Mouse (Mus musculus) midbrain, embryonic 15.5 days (tissue): ENCODE measurements at regions not wholly inside any gene's neighbourhood (a gene's known extent, or its start where the extent isn't known, plus 50 kb on each side); places are given as distances from the start of the nearest gene placed in this dataset.
"Not testable (repeated sequence)": the region's sequence is repeated elsewhere in the genome, so short reads cannot be mapped to it uniquely, and the experiment has no call there.

Experiments
- ATAC-seq: fragments of 200-750 bp; cut with Nextera tagmentation; replicated peaks from 2 replicates; pipeline ENCODE4 v1.8.0; 2017; ENCODE audit warnings: moderate TSS enrichment
- H3K27ac ChIP-seq: fragments of 300-500 bp; sonication (generic); 2 replicates; pipeline ENCODE4 v1.5.1; 2015; ENCODE audit warnings: mild to moderate bottlenecking, inconsistent platforms
- H3K27me3 ChIP-seq: fragments of 300-500 bp; sonication (generic); replicated peaks from 2 replicates; pipeline ENCODE4 v1.6.1; 2015; ENCODE audit warnings: inconsistent platforms
- H3K36me3 ChIP-seq: fragments of 300-500 bp; sonication (generic); replicated peaks from 2 replicates; pipeline ENCODE4 v1.6.1; 2015; ENCODE audit warnings: inconsistent platforms
- H3K4me1 ChIP-seq: fragments of 300-500 bp; sonication (generic); 2 replicates; pipeline ENCODE4 v1.6.1; 2015; ENCODE audit warnings: inconsistent platforms
- H3K4me2 ChIP-seq: fragments of 300-500 bp; sonication (generic); 2 replicates; pipeline ENCODE4 v1.6.1; 2015; ENCODE audit warnings: inconsistent platforms, mild to moderate bottlenecking, moderate library complexity
- H3K4me3 ChIP-seq: fragments of 300-500 bp; sonication (generic); 2 replicates; pipeline ENCODE4 v1.5.1; 2015; ENCODE audit warnings: mild to moderate bottlenecking, inconsistent platforms
- H3K9ac ChIP-seq: fragments of 300-500 bp; sonication (generic); 2 replicates; pipeline ENCODE4 v1.6.1; 2015; ENCODE audit warnings: mild to moderate bottlenecking, inconsistent platforms
- H3K9me3 ChIP-seq: fragments of 300-500 bp; sonication (generic); 2 replicates; pipeline ENCODE4 v1.6.1; 2016; ENCODE audit warnings: inconsistent platforms
- WGBS: fragments of 180-500 bp; shearing (Covaris S2); methylation state at CpG from one replicate; pipeline ENCODE4 v1.1.7; 2015; ENCODE audit warnings: mixed read lengths; 5-methylcytosine and 5-hydroxymethylcytosine counted together

DNA sequence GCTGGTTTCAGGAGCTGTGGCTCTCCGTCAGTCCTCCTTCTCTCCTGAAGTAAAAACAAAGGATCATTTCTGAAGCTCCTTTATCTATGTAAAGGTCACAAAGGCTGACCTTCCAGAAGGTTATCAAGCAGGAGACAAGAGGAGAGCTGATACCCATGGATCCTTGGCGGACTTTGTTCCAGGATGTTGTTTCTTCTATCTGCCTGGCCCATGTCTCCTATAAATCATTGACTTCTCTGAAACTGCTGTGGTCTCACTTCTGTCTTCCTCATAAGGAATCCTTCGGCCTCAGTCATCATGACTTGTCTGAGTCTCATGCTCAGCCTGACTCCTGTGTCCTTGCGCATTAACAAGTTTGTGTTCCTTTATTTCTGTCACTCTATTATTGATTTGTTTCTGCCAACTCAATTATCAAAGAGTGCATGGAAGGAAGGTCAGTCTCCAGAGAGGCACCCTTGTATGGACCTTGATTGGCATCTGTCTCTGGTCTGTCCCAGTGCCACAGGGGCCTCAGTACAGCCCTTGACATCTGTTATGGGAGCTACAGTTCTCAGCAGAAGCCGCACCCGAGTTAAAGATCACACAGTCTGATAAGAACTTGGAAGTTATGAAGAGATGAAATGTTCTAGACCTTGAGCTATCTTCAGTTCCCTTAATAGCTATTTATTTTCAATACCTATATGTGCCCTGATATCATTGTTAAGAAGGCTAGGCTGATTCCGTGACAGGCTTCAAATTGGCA lies 53.2 kb upstream of the Dazl start:
- Histone ChIP-seq H3K4me3 (no peak overlapping the region), H3K4me2 (no peak overlapping the region), H3K27me3 (no peaks in the 10 kb centered on the region), H3K9ac (no peak overlapping the region), H3K4me1 (peaks cover 5% of the 10 kb centered on the region; the same call in 1 of the 2 replicates), H3K9me3 (no peaks in the 10 kb centered on the region), H3K36me3 (no peaks in the 10 kb centered on the region), H3K27ac (no peak overlapping the region)
- WGBS = 91% methylated on average over 7 of the region's 7 CpGs
- ATAC-seq = no peak

DNA sequence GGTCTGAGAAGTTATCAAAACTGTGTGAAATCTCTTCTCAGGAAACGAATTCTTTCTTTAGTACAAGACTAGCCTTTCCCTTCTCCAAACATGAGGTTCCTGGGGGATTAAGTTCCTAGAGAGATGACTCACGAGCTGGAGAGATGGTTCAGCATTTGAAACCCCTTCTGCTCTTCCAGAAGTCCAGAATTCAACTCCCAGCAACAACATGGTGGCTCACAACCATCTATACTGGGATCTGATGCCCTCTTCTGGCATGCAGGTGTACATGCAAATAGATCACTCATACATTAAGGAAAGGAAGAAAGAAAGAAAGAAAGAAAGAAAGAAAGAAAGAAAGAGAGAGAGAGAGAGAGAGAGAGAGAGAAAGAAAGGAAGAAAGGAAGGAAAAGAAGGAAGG lies 60.4 kb upstream of the Dazl start:
- WGBS = 63% methylated on average over 2 of the region's 2 CpGs
- H3K9ac ChIP-seq, H3K9me3 ChIP-seq, H3K36me3 ChIP-seq, H3K4me1 ChIP-seq, H3K4me2 ChIP-seq, H3K27me3 ChIP-seq, H3K4me3 ChIP-seq, ATAC-seq, H3K27ac ChIP-seq: not testable (repeated sequence)

DNA sequence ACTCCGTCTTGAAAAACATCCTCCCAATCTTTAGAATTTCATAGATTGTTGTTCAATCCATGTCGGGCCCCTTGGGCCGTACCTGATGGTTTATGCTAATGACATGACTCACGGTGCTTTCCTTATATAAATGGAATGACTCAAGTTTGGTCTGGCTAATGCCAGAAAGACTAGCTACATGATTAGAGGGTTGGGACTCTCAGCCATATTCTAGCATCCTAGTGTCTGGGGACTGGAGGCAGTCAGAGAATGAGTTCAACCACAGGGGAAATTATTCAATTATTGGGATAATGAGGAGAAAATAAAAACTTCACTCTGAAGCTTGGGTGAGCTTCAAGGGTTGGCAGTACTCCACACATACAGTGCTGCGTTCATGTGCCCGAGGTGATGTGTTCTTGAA lies 60.9 kb upstream of the Dazl start:
- Histone ChIP-seq H3K4me3 (no peak overlapping the region), H3K9ac (no peak overlapping the region), H3K27ac (no peak overlapping the region), H3K9me3 (no peaks in the 10 kb centered on the region), H3K36me3 (no peaks in the 10 kb centered on the region), H3K4me2 (no peak overlapping the region), H3K4me1 (no peaks in the 10 kb centered on the region), H3K27me3 (no peaks in the 10 kb centered on the region)
- ATAC-seq = no peak
- 91% methylated on average over 6 of the region's 6 CpGs for WGBS

DNA sequence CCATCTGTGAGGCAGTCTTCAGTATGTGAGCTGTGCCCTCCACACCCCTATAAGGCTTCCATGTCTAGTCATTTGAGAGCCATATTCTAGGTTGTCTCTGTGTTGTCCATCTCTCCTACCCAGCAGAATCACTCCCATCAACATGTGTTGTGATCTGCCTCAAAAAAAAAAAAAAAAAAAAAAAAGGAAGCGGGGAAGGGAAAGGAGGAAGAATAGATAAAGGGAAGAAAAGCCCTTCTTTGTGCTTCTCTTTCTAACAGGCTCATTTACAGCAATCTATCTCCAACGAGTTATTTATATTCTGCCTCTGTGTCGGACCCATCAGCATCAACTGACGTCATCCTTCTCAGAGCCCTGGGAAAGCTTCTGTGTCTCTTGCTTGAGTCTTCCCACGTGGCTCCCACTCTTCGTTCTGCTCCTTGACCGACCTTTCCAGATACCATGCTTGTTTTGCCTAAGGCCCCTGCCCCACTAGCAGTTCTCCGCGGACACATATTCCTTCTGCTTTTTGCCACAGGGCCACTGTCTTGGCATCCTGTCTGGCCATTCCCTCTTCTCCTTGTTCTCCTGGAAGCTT lies 68.3 kb upstream of the Dazl start:
- no peaks in the 10 kb centered on the region for H3K4me1 ChIP-seq
- H3K36me3 ChIP-seq = no peaks in the 10 kb centered on the region
- no peak for ATAC-seq
- H3K9ac ChIP-seq = no peak overlapping the region
- H3K27ac ChIP-seq = no peak overlapping the region
- no peaks in the 10 kb centered on the region for H3K27me3 ChIP-seq
- no peak overlapping the region for H3K4me2 ChIP-seq
- WGBS = 77% methylated on average over 9 of the region's 9 CpGs
- H3K4me3 ChIP-seq = no peak overlapping the region
- no peaks in the 10 kb centered on the region for H3K9me3 ChIP-seq

DNA sequence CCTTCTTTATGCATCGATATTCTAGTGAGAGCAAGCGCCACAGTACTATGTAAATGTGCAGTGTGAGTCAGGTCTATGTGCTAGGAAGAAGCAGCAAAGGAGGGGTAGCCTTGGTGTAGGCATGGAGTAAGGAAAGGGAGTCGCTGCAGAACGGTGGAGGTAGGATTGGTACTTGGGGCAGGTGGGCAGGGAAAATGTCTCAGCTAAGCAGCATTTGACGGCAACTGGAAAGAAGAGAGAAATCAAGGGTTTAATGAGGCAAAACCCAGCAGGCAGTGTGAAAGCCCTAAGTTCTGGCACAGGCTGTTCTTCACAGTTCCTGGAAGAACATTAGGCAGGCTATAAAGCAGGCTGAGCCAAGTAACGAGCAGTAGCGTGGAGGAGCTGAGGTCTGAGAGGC lies 72.0 kb upstream of the Dazl start:
- WGBS = 87% methylated on average over 7 of the region's 7 CpGs
- no peak for ATAC-seq
- H3K4me2 ChIP-seq = no peak overlapping the region
- no peak overlapping the region for H3K4me3 ChIP-seq
- H3K4me1 ChIP-seq = no peaks in the 10 kb centered on the region
- H3K9ac ChIP-seq = no peak overlapping the region
- H3K27ac ChIP-seq = no peak overlapping the region
- H3K36me3 ChIP-seq = no peaks in the 10 kb centered on the region
- H3K27me3 ChIP-seq = no peaks in the 10 kb centered on the region
- H3K9me3 ChIP-seq = no peaks in the 10 kb centered on the region

DNA sequence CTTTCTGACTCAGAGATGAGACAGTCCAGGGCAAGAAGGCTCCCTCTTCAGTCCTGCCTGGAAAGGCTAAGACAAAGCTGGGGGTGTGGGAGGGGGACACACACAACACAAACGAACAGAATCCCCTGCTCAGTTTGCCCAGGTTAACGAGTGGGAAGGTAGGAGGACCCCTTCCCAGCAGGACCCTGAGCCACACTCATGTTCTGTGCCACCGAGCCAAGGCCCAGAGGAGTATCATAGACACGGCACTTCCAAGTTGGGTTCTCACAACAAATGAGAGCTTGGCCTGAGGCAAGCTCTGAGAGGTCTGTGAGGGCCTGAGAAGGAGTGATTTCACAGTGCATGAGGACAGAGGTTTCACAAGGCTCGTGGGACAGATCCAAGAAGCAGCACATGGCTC lies 72.7 kb upstream of the Dazl start:
- H3K9me3 ChIP-seq = no peaks in the 10 kb centered on the region
- no peaks in the 10 kb centered on the region for H3K4me1 ChIP-seq
- H3K4me2 ChIP-seq = no peak overlapping the region
- H3K27ac ChIP-seq = no peak overlapping the region
- no peaks in the 10 kb centered on the region for H3K36me3 ChIP-seq
- no peak overlapping the region for H3K9ac ChIP-seq
- no peak for ATAC-seq
- 74% methylated on average over 5 of the region's 5 CpGs for WGBS
- H3K4me3 ChIP-seq = no peak overlapping the region
- no peaks in the 10 kb centered on the region for H3K27me3 ChIP-seq

DNA sequence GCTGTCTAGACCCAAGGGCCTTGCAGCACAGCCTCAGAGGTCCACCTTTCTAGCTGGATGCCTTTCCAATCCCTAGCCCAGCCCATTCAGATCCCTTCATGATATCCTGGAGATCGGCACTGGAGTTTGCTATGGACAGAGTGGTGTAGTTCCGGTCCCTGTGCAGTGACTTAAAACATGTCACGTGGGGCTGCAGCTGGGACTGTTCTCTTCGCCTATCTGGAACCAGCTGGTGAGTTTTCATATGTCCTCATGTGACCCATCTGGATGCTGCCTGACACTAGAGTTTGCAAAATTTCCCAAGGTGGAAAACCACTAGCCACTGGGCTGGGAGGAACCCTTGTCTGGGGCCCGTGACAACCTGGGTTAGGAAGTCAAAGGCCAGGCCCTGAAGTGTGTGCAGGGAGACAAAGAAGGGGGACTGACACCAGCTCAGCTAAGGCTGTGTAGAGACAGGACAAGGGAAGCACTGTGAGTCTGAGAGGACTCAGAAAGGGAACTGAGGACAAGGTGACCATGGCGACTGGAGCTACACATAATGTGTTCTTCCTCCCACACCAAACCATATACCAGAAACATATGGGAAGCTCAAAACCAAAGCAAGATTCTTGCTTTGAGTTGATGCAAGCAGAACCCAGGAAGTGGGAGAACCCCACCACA lies 75.9 kb upstream of the Dazl start:
- no peaks in the 10 kb centered on the region for H3K27me3 ChIP-seq
- no peaks in the 10 kb centered on the region for H3K4me1 ChIP-seq
- no peak overlapping the region for H3K4me2 ChIP-seq
- no peak overlapping the region for H3K4me3 ChIP-seq
- no peaks in the 10 kb centered on the region for H3K36me3 ChIP-seq
- no peaks in the 10 kb centered on the region for H3K9me3 ChIP-seq
- WGBS = 87% methylated on average over 6 of the region's 6 CpGs
- ATAC-seq = no peak
- H3K9ac ChIP-seq = no peak overlapping the region
- no peak overlapping the region for H3K27ac ChIP-seq

DNA sequence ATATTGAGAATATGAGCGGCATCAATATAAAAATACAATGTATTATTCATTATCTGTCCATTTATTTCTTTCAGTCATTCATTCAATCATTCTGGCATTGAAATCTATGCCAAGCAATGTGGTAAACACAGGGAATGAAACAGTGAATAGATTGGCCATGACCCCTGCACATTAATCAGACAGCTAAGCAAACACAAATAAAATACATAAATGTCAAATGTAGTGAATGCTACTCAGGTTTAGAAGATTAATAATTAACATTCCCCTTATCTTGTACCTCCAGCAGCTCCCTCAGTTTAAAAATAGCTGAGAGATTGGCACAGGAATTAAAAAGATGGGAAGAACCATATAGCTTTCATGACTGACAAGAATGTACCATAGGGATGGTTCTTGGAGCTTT lies 77.0 kb upstream of the Dazl start:
- H3K27me3 ChIP-seq = no peaks in the 10 kb centered on the region
- WGBS = 93% methylated on average over 1 of the region's 1 CpGs
- H3K9me3 ChIP-seq = no peaks in the 10 kb centered on the region
- no peak overlapping the region for H3K9ac ChIP-seq
- H3K4me2 ChIP-seq = no peak overlapping the region
- no peaks in the 10 kb centered on the region for H3K36me3 ChIP-seq
- no peak overlapping the region for H3K27ac ChIP-seq
- ATAC-seq = no peak
- no peaks in the 10 kb centered on the region for H3K4me1 ChIP-seq
- H3K4me3 ChIP-seq = no peak overlapping the region

DNA sequence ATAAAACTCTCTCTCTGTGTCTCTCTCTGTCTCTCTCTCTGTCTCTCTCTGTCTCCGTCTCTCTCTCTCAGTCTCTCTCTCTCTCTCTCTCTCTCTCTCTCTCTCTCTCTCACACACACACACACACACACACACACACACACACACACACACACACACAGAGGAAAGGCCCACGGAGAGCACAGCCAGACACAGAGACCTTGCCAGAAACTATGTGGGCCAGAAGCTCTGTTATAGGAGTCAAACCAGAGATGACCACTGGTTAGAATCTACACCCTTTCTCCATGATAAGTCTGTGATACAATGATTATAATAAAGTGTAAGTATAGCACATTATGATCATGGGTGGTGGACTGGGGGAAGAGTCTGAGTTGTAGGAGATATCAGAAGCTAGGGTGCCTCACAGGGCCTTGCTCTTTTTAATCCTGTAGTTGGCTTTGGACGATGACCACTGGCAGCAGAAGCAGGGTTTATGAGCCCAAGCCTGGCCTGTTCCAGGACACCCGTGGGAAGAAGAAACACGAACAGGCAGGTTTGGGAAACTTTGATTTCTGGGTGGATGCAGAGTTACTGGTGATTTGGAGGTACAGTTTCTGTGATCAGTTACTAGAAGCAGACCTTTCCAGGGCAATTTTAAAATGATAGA lies 80.2 kb upstream of the Dazl start:
- H3K4me2 ChIP-seq = no peak overlapping the region
- 81% methylated on average over 5 of the region's 5 CpGs for WGBS
- no peak for ATAC-seq

DNA sequence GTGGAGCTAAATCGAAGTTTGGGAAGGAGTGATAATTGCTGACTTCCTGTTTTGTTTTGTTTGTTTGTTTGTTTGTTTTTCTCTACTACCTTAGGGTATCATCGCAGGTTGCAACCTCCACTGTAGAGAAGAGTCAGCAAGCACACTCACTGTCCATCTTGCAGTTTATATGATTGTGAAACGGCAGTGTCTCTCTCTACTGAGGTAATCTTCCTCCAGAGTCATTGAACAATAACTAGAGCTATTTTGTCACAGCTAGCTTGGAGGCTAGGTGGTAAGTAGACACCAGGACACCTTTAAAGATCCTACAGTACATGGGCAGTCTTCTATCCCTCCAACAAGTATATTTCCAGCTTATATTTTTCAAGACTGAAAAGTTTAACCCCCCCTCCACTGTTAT lies 82.0 kb upstream of the Dazl start:
- H3K4me3 ChIP-seq = no peak overlapping the region
- ATAC-seq = no peak
- WGBS = 90% methylated on average over 3 of the region's 3 CpGs
- no peak overlapping the region for H3K4me2 ChIP-seq
- H3K36me3 ChIP-seq = no peaks in the 10 kb centered on the region
- H3K9me3 ChIP-seq = no peaks in the 10 kb centered on the region
- no peak overlapping the region for H3K9ac ChIP-seq
- no peaks in the 10 kb centered on the region for H3K4me1 ChIP-seq
- H3K27me3 ChIP-seq = no peaks in the 10 kb centered on the region
- H3K27ac ChIP-seq = no peak overlapping the region

More for the DNA sequence above, 80.2 kb upstream of the Dazl start:
- Histone ChIP-seq H3K27ac (no peak overlapping the region), H3K9ac (no peak overlapping the region), H3K9me3 (no peaks in the 10 kb centered on the region), H3K36me3 (no peaks in the 10 kb centered on the region), H3K27me3 (no peaks in the 10 kb centered on the region), H3K4me1 (no peaks in the 10 kb centered on the region), H3K4me3 (no peak overlapping the region)

DNA sequence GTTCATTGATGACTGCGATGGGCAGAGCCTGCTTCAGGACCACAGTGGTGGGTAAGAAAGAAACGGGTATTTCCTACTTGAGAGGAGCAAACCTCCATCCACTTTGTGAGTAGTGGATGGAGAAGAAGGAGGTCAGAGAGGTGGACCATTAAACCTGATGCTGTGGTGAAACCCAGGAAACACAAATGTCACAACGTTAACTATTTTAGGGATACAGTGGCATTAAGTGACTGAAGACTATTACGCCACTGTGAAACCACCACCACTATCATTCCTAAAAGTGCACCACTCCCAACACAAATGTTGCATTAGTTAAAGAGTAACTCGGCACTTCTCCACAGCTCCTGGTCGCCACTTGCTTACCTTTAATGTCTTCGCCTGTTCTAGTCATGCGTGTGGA lies 83.3 kb upstream of the Dazl start:
- 96% methylated on average over 8 of the region's 8 CpGs for WGBS
- Histone ChIP-seq H3K4me3 (no peak overlapping the region), H3K27ac (no peak overlapping the region), H3K9me3 (no peaks in the 10 kb centered on the region), H3K27me3 (no peaks in the 10 kb centered on the region), H3K36me3 (no peaks in the 10 kb centered on the region), H3K4me2 (no peak overlapping the region), H3K9ac (no peak overlapping the region), H3K4me1 (no peaks in the 10 kb centered on the region)
- ATAC-seq = no peak

DNA sequence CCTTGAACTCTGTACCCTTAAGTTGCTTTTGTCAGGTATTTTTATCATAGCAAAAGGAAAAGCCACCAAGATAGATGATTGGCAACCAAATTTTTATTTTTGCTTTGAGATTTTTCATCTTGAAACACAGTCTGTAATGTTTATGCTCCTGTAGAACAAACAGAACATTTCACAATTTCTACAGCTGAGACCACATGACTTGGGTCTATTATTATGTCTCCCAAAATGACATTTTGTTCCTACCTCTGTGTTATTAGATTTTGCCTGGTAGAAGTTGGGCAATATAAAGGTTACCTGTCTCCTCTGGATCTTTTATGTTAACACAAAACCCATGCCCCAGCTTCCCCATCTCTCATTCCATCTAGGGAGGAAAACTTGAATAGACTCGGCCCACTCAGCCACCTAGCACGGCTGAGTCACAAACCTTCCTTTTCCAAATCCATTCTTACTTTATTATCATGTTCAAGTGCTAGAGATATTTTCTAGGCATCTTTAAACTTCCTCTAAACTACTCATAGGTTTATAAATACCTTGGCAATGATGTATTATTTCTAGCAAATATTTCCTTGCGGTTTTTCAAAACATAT lies 84.8 kb upstream of the Dazl start:
- Histone ChIP-seq H3K27ac (no peak overlapping the region), H3K4me2 (no peak overlapping the region), H3K27me3 (no peaks in the 10 kb centered on the region), H3K4me3 (no peak overlapping the region), H3K9ac (no peak overlapping the region), H3K9me3 (no peaks in the 10 kb centered on the region), H3K4me1 (no peaks in the 10 kb centered on the region), H3K36me3 (no peaks in the 10 kb centered on the region)
- WGBS = 88% methylated on average over 3 of the region's 3 CpGs
- no peak for ATAC-seq
